Mouse (Mus musculus) neural tube, embryonic 14.5 days (tissue): Measurements from ENCODE around the gene Akt1. TPM values are rescaled to one million over a fixed set of nuclear protein-coding genes. Genes with fewer than 3 reads are reported as not detected.

Experiments used
- ATAC-seq: fragments of 200-750 bp; cut with Nextera tagmentation; 2 replicates; pipeline ENCODE4 v1.8.0; 2017; ENCODE audit warnings: low read depth, mild to moderate bottlenecking, moderate TSS enrichment, moderate library complexity
- H3K27ac ChIP-seq: fragments of 300-500 bp; sonication (generic); 2 replicates; pipeline ENCODE4 v1.5.1; 2014; ENCODE audit warnings: low read depth, mild to moderate bottlenecking, control low read depth, low read length, moderate library complexity, mixed read lengths
- H3K27me3 ChIP-seq: fragments of 300-500 bp; sonication (generic); 2 replicates; pipeline ENCODE4 v1.6.1; 2014; ENCODE audit warnings: low read length; ENCODE audit not compliant: control insufficient read depth, insufficient read depth
- H3K36me3 ChIP-seq: fragments of 300-500 bp; sonication (generic); 2 replicates; pipeline ENCODE4 v1.6.1; 2014; ENCODE audit warnings: low read length, mixed read lengths; ENCODE audit not compliant: control insufficient read depth, insufficient read depth
- H3K4me1 ChIP-seq: fragments of 300-500 bp; sonication (generic); 2 replicates; pipeline ENCODE4 v1.6.1; 2014; ENCODE audit warnings: low read length; ENCODE audit not compliant: control insufficient read depth, insufficient read depth
- H3K4me2 ChIP-seq: fragments of 300-500 bp; sonication (generic); 2 replicates; pipeline ENCODE4 v1.6.1; 2014; ENCODE audit warnings: mild to moderate bottlenecking, low read depth, low read length, control low read depth
- H3K4me3 ChIP-seq: fragments of 300-500 bp; sonication (generic); 2 replicates; pipeline ENCODE4 v1.5.1; 2014; ENCODE audit warnings: low read depth, low read length, control low read depth, mixed read lengths
- H3K9ac ChIP-seq: fragments of 300-500 bp; sonication (generic); replicated peaks from 2 replicates; pipeline ENCODE4 v1.6.1; 2014; ENCODE audit warnings: low read depth, mild to moderate bottlenecking, control low read depth, low read length, mixed read lengths
- H3K9me3 ChIP-seq: fragments of 300-500 bp; sonication (generic); 2 replicates; pipeline ENCODE4 v1.6.1; 2016; ENCODE audit warnings: low read length; ENCODE audit not compliant: control insufficient read depth
- WGBS: fragments of 180-500 bp; shearing (Covaris S2); extraction: QIAGEN DNeasy Blood & Tissue Kit; methylation state at CpG from one replicate; pipeline ENCODE4 v1.1.7; 2014; 5-methylcytosine and 5-hydroxymethylcytosine counted together
- polyA plus RNA-seq: library from polyadenylated mRNA; unstranded; fragments of >200 nt; fragmentation: Nextera tagmentation; extraction: Ambion mirVana; gene quantifications from 2 replicates; pipeline ENCODE4 v1.2.1, GENCODE M21; 2014

The Akt1 gene
- polyA plus RNA-seq, 1 experiment from 2014 or later = 57.9 TPM

DNA sequence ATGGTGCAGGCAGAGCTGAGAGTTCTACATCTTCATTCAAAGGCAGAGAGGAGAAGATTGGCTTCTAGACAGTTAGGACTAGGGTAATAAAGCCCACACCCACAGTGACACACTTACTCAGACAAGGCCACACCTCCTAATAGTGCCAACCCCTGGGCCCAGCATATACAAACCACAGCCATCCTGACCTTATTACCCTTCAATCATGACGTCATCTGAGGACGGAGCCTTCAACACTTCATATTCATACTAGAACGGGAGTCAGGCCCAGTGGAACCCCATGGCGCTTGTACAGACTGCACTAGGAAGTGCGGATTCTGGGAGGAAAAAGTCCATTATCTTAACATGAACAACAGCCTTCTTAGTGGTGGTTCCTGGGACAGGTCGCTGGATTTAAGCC is 31.6 kb downstream of the Akt1 start:
- WGBS = 96% methylated on average over 6 of the region's 6 CpGs
- Histone ChIP-seq H3K27ac (no peak overlapping the region), H3K4me1 (peaks cover 14% of the 10 kb centered on the region), H3K36me3 (no peaks in the 10 kb centered on the region), H3K9ac (no peak overlapping the region), H3K27me3 (no peaks in the 10 kb centered on the region), H3K4me2 (no peak overlapping the region), H3K4me3 (no peak overlapping the region), H3K9me3 (no peaks in the 10 kb centered on the region)
- no peak for ATAC-seq

DNA sequence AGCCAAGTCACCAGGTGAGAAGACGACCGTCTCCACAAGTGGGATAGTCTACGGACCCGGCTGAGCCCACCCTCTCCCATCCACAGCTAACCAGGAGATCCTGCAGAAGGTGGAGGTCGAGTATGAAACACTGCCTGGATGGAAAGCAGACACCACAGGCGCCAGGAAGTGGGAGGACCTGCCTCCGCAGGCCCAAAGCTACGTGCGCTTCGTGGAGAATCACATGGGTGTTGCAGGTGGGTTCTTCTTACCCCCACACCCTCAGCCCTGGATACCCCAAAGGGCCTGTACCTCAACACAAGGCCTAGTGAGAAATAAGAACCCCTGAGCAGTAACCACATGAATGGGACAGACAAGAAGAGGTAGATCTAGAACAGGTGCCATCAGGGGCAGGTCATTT is 35.2 kb downstream of the Akt1 start:
- H3K9ac ChIP-seq = no peak overlapping the region
- H3K36me3 ChIP-seq = no peaks in the 10 kb centered on the region
- no peaks in the 10 kb centered on the region for H3K9me3 ChIP-seq
- H3K4me3 ChIP-seq = no peak overlapping the region
- no peak for ATAC-seq
- no peak overlapping the region for H3K4me2 ChIP-seq
- WGBS = 79% methylated on average over 10 of the region's 10 CpGs
- H3K27me3 ChIP-seq = no peaks in the 10 kb centered on the region
- H3K4me1 ChIP-seq = no peaks in the 10 kb centered on the region
- no peak overlapping the region for H3K27ac ChIP-seq

DNA sequence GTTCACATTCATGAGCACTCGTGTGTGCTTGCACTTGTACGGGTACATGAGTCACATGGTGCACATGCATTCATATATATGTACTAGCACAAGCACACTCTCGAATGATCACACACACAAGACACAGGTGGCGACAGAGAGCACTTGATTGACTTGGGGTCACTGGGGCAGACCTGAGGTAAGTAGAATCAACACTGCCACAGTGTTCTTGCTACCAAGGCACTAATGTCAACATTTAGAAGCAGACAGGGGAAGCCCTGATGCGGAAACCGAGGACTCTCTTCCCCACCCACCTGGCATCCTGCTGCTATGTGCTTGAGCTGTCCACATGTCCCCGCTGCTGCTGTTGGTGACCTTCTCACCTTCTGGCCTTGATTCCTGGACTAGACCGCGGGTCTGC is 41.0 kb downstream of the Akt1 start:
- no peaks in the 10 kb centered on the region for H3K27me3 ChIP-seq
- no peak overlapping the region for H3K4me3 ChIP-seq
- no peaks in the 10 kb centered on the region for H3K9me3 ChIP-seq
- no peaks in the 10 kb centered on the region; the same call in 1 of the 2 replicates for H3K4me1 ChIP-seq
- 77% methylated on average over 9 of the region's 9 CpGs for WGBS
- no peak overlapping the region for H3K4me2 ChIP-seq
- no peak overlapping the region for H3K27ac ChIP-seq
- H3K9ac ChIP-seq = no peak overlapping the region
- ATAC-seq = no peak
- no peaks in the 10 kb centered on the region for H3K36me3 ChIP-seq

DNA sequence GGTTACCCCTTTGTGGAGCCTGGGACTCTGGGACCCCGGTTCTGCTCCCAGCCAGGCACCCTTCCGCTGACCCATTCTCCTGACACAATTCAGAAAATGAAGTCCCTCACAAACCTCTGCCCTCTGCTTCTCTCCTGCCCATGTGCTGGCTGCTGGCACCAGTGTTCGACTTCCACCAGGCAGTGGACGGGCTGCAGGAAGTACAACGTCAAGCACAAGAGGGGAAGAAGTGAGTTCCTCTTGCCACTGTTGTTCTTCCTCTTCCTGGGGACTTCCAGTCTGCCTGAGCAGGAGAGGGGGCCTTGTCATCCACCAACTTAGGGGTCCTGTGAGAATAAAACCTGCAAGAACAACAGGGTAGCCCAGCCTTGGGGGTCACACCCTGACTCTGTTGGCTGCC is 41.8 kb downstream of the Akt1 start:
- Histone ChIP-seq H3K4me1 (no peaks in the 10 kb centered on the region; the same call in 1 of the 2 replicates), H3K4me3 (no peak overlapping the region), H3K36me3 (no peaks in the 10 kb centered on the region), H3K27me3 (no peaks in the 10 kb centered on the region), H3K9ac (no peak overlapping the region), H3K4me2 (no peak overlapping the region), H3K9me3 (no peaks in the 10 kb centered on the region), H3K27ac (no peak overlapping the region)
- no peak for ATAC-seq
- 84% methylated on average over 5 of the region's 5 CpGs for WGBS

DNA sequence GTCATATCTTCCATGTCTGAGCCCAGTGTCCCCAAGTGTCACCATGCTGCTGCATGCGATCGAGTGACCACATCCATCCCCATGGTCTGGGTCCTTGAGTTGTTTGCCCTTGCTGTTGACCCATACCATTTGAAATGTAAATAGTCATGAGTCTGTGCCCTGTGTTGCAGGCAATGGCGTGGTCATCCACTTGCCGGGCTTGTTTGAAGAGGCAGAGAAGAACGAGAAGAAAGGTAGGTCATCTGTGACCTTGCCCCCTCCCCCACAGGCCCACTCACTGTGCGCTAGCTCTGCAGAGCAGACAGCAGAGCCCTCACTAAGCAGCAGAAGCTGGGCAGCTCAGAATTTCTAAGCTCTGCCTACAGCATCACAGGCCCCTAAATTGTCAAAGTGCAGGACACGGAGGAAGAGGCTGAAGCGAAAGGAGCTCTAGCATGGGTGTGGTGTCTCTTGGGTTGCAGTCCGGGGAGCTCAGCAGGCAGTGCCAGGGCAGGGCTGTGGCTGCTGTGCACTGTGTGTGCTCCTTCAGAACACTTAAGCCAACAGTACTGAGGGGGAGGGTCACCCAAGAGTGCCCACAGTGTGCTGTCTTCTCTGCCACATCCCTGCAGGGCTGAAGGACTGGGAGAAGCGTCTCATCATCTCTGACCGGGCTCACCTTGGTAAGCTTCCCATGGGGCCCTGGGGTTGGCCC is 42.5 kb downstream of the Akt1 start:
- 77% methylated on average over 11 of the region's 11 CpGs for WGBS
- H3K4me2 ChIP-seq = no peak overlapping the region
- no peaks in the 10 kb centered on the region for H3K36me3 ChIP-seq
- no peaks in the 10 kb centered on the region; the same call in 1 of the 2 replicates for H3K4me1 ChIP-seq
- no peaks in the 10 kb centered on the region for H3K27me3 ChIP-seq
- H3K4me3 ChIP-seq = no peak overlapping the region
- no peak overlapping the region for H3K9ac ChIP-seq
- ATAC-seq = no peak
- no peaks in the 10 kb centered on the region for H3K9me3 ChIP-seq
- no peak overlapping the region for H3K27ac ChIP-seq

DNA sequence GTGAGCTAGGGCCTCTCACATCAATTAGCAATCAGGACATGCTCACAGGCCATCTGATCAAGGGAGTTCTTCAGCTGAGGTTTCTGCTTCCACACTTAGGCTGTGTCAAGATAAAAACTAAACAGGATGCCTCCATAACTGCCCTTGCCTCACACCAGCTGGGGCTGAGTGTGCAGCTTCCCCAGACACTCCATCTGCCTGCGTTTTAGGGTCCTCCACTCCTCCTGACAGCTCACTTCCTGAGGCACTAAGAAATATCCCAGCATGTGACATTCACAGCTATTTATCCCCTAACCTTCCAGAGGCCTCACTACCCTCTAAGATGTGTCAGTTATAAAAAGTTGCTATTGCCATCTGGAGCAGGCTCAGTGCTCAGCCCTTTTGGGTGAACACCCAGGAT is 43.2 kb downstream of the Akt1 start:
- H3K9ac ChIP-seq = no peak overlapping the region
- H3K36me3 ChIP-seq = no peaks in the 10 kb centered on the region
- 50% methylated on average over 1 of the region's 1 CpGs for WGBS
- no peak for ATAC-seq
- no peak overlapping the region for H3K4me3 ChIP-seq
- H3K9me3 ChIP-seq = no peaks in the 10 kb centered on the region
- no peaks in the 10 kb centered on the region for H3K27me3 ChIP-seq
- H3K4me2 ChIP-seq = no peak overlapping the region
- no peak overlapping the region for H3K27ac ChIP-seq
- no peaks in the 10 kb centered on the region; the same call in 1 of the 2 replicates for H3K4me1 ChIP-seq

DNA sequence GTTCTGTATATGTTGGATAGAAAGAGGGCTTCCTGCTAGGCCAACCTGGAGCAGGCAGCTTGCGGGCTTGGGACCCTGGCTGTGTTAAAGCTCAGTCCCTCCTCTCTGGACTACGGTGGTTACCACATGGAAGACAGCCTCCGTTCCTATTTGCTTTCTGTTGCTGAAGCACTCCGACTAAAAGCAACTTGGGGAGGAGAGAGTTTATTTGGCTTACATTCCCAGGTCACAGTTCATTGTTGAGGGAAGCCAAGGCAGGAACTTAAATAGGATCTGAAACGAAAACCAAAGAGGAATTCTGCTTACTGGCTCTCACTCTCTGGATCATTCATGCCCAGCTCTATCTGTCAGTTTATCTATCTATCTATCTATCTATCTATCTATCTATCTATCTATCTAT is 43.9 kb downstream of the Akt1 start:
- H3K36me3 ChIP-seq = no peaks in the 10 kb centered on the region
- H3K4me1 ChIP-seq = no peaks in the 10 kb centered on the region; the same call in 1 of the 2 replicates
- no peak for ATAC-seq
- H3K27me3 ChIP-seq = no peaks in the 10 kb centered on the region
- no peak overlapping the region for H3K27ac ChIP-seq
- H3K9me3 ChIP-seq = no peaks in the 10 kb centered on the region
- no peak overlapping the region for H3K9ac ChIP-seq
- H3K4me2 ChIP-seq = no peak overlapping the region
- WGBS = 84% methylated on average over 5 of the region's 5 CpGs
- no peak overlapping the region for H3K4me3 ChIP-seq

DNA sequence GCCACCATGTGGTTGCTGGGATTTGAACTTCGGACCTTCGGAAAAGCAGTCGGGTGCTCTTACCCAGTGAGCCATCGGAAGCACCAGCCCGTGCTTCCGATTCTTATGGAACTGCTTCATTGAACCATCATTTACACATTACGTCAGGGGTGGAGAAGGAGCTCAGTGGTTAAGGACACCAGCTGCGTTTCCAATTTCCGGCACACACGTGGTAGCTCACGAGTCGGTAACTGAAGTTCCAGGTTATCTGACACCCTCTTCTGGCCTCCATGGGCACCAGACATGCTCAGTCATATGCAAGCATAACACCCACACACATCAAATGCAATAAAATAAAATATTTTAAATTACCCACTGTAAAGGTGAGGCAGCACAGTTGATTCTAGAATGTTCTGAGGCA is 44.7 kb downstream of the Akt1 start:
- Histone ChIP-seq H3K4me1 (no peaks in the 10 kb centered on the region; the same call in 1 of the 2 replicates), H3K27ac (no peak overlapping the region), H3K36me3 (no peaks in the 10 kb centered on the region), H3K9ac (no peak overlapping the region), H3K4me2 (no peak overlapping the region), H3K9me3 (no peaks in the 10 kb centered on the region), H3K4me3 (no peak overlapping the region), H3K27me3 (no peaks in the 10 kb centered on the region)
- ATAC-seq = no peak
- WGBS = 93% methylated on average over 12 of the region's 12 CpGs

DNA sequence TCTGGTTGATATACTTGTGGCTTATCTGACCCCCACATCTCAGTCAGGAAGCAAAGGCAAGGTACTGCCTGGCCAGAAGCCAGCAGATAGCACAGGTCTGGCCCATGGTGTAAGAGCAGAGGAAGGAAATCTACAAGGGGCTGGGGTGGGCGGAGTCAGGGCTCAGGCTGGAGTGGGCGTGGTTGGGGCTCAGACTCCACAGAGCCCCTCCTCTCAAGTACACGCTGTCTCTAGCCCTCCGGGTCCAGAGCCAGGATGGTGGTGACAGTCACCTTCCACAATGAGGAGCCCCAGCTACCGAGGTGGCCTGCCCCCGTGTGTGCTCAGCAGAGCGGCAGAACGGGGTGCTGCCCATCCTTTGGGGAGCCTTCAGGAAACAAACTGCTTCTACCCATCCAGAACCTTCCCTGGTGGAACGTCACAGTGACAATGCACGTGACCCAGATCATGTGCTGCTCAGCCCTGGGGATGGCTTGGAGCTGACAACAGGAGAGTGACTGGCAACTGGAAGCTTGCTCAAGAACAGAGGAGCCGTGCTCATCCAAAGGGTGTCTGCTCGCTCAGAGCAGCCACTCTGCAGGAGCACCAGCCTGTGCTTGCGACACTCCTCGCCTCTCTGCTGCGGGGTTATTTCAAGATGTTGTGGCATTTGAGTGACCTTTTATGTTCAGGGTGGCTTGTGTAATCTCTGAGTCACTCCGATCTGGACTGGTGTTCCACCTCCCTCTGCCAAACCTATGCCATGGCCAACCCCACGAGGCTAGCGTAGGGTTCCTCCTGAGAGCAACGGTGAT is 45.6 kb downstream of the Akt1 start:
- Histone ChIP-seq H3K4me2 (peak overlapping the region; percentile 26), H3K4me1 (no peaks in the 10 kb centered on the region; the same call in 1 of the 2 replicates), H3K36me3 (no peaks in the 10 kb centered on the region), H3K9me3 (no peaks in the 10 kb centered on the region), H3K27ac (no peak overlapping the region), H3K27me3 (no peaks in the 10 kb centered on the region), H3K9ac (peak overlapping the region; percentile 16; the same call in 1 of the 2 replicates), H3K4me3 (no peak overlapping the region)
- peak; percentile 83 for ATAC-seq
- WGBS = 43% methylated on average over 19 of the region's 19 CpGs
